Mouse (Mus musculus) heart, adult 2 months (tissue): ENCODE measurements around the gene Trim25. TPM values are rescaled to one million over a fixed set of nuclear protein-coding genes. Genes with fewer than 3 reads are reported as not detected.

Experiments used
- DNase-seq, 2 experiments: peaks; one replicate each; pipeline ENCODE4 v3.0.0; 2021
- H3K27ac ChIP-seq: fragments of 200-600 bp; 2 replicates; pipeline ENCODE4 v1.8.1; 2022
- H3K27me3 ChIP-seq: fragments of 200-500 bp; 2 replicates; pipeline ENCODE4 v1.6.1; 2012; ENCODE audit warnings: mild to moderate bottlenecking, low read length, inconsistent platforms, mixed read lengths; ENCODE audit not compliant: control insufficient read depth, insufficient read depth
- H3K36me3 ChIP-seq: fragments of 200-500 bp; 2 replicates; pipeline ENCODE4 v1.6.1; 2012; ENCODE audit warnings: low read length, inconsistent platforms; ENCODE audit not compliant: control insufficient read depth, insufficient read depth
- H3K4me1 ChIP-seq: fragments of 200-500 bp; 2 replicates; pipeline ENCODE4 v1.6.1; 2011; ENCODE audit warnings: low read length; ENCODE audit not compliant: control insufficient read depth, insufficient read depth
- H3K4me3 ChIP-seq: fragments of 200-600 bp; 2 replicates; pipeline ENCODE4 v1.8.1; 2022
- H3K79me2 ChIP-seq: fragments of 200-500 bp; replicated peaks from 2 replicates; pipeline ENCODE4 v1.6.1; 2012; ENCODE audit warnings: mild to moderate bottlenecking, inconsistent platforms, low read length, moderate library complexity, mixed read lengths; ENCODE audit not compliant: control insufficient read depth, insufficient read depth
- H3K9ac ChIP-seq: fragments of 200-500 bp; 2 replicates; pipeline ENCODE4 v1.6.1; 2012; ENCODE audit warnings: low read depth, mild to moderate bottlenecking, control low read depth, inconsistent platforms, low read length, mixed read lengths
- CTCF ChIP-seq: fragments of 200-600 bp; IDR thresholded peaks from 2 replicates; pipeline ENCODE4 v1.8.1; 2022; ENCODE audit warnings: antibody characterized with exemption, mild to moderate bottlenecking, moderate library complexity
- EP300 ChIP-seq: fragments of 200-500 bp; IDR thresholded peaks from 2 replicates; pipeline ENCODE4 v1.6.1; 2011; ENCODE audit warnings: low read depth, low read length, control low read depth; ENCODE audit not compliant: insufficient read depth
- POLR2A ChIP-seq: fragments of 200-500 bp; IDR thresholded peaks from 2 replicates; pipeline ENCODE4 v1.6.1; 2011; ENCODE audit warnings: mild to moderate bottlenecking, low read depth, low read length, control low read depth; ENCODE audit not compliant: insufficient read depth
- WGBS: fragments of 180-500 bp; shearing (Covaris S2); methylation state at CpG from one replicate; pipeline ENCODE4 v1.1.7; 2018; 5-methylcytosine and 5-hydroxymethylcytosine counted together
- intact Hi-C: fragments of 180-260 bp; cut with DNase I; formaldehyde crosslinking; loops from one replicate; pipeline ENCODE4 v1.15.1; 2025
- polyA plus RNA-seq: library from polyadenylated mRNA; depleted of rRNA; stranded (reverse); fragments of >200 nt; gene quantifications from 2 replicates; pipeline ENCODE4 v1.2.3, GENCODE M21; 2012
- total RNA-seq, 2 experiments: library from RNA; stranded (reverse); gene quantifications; 2 replicates each; pipeline ENCODE4 v1.2.3; 2021

Trim25 gene
- total and polyA plus RNA-seq, 3 experiments, result 13.6 to 24.3 (median 17.7) TPM

GRCm38 (mm10) chr11:88970202-88970732 is 28.9 kb upstream of the Trim25 start, which contains the start of gene Coil:
Gene Coil, plus strand, starts transcription at chr11:88970252.
- Histone ChIP-seq H3K36me3 (no peaks in the 10 kb centered on the region), H3K4me1 (peaks cover 4% of the 10 kb centered on the region), H3K27ac (no peak within 1 kb of the TSS), H3K79me2 (no peaks in the 10 kb centered on the region), H3K9ac (no peak within 1 kb of the TSS), H3K4me3 (no peak within 1 kb of the TSS), H3K27me3 (no peaks in the 10 kb centered on the region)
- intact Hi-C loops, result no loop called here
- WGBS, result 28% methylated on average over 2 of the region's 2 CpGs
- no peak for DNase-seq
- TF ChIP-seq CTCF (no peak), POLR2A (no peak), EP300 (no peak)

DNA sequence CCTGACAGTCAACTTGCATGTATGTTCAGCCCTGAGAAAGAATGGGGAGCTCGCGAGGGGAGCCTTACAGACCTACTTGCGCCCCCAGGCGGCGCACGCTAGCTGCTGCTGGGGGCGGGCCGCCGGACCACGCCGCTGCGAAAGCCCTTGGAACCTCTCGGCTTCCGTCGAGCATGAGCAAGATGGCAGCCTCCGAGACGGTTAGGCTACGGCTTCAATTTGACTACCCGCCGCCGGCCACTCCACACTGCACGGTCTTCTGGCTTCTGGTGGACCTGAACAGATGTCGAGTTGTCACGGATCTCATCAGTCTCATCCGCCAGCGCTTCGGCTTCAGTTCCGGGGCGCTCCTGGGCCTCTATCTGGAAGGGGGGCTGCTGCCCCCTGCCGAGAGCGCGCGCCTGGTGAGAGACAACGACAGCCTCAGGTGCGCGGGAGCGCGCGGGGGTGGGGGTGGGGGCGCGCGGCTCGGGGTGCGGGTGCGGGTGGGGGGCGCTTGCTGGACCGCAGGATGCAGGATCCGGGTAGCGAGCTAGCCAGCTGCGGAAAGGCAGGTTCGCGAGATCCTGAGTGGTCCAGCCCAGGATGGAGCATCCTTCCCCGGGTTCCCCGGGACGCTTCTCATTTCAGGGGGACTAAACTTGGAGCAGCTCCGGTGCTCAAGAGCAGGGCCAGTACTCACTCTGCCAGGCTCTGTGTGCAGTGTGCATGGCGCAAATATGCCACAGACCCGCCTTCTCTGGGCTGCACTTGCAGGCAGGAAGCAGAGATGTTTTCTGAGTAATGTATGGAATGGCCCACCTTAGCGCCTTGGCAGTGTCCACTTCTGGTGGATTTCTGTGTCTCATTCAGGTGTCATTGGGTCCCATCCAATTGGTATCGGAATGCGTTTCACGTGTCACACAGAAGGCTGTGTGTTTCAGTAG is 25.1 kb upstream of the Trim25 start:
- peak; percentile 91 for TF ChIP-seq CTCF
- TF ChIP-seq POLR2A, result peak; percentile 47; the same call in 1 of the 2 replicates
- peak; percentile 73; the same call in 1 of the 2 replicates for TF ChIP-seq EP300
- H3K9ac ChIP-seq, result peak overlapping the region; percentile 61
- peak overlapping the region; percentile 65 for H3K4me3 ChIP-seq
- intact Hi-C loops, result loop anchor here (1.0 kb wide), 1 partner anchor 126 kb away; no protein-coding TSS in a partner anchor
- peak; percentile 94 to 95 for DNase-seq
- WGBS, result 1% methylated on average over 62 of the region's 62 CpGs
- peak overlapping the region; percentile 77 for H3K27ac ChIP-seq
- no peaks in the 10 kb centered on the region for H3K36me3 ChIP-seq
- no peaks in the 10 kb centered on the region for H3K27me3 ChIP-seq
- H3K79me2 ChIP-seq, result peaks cover 4% of the 10 kb centered on the region; the same call in 1 of the 2 replicates
- H3K4me1 ChIP-seq, result peaks cover 4% of the 10 kb centered on the region

GRCm38 (mm10) chr11:88976320-88976719 is 22.9 kb upstream of the Trim25 start:
- 97% methylated on average over 2 of the region's 2 CpGs for WGBS
- Histone ChIP-seq H3K79me2 (peaks cover 4% of the 10 kb centered on the region; the same call in 1 of the 2 replicates), H3K9ac (no peak overlapping the region), H3K4me3 (no peak overlapping the region), H3K27ac (no peak overlapping the region), H3K27me3 (no peaks in the 10 kb centered on the region), H3K36me3 (no peaks in the 10 kb centered on the region), H3K4me1 (peaks cover 4% of the 10 kb centered on the region)
- intact Hi-C loops, result no loop called here
- no peak for DNase-seq
- TF ChIP-seq EP300, result no peak
- TF ChIP-seq CTCF, result peak; percentile 72

DNA sequence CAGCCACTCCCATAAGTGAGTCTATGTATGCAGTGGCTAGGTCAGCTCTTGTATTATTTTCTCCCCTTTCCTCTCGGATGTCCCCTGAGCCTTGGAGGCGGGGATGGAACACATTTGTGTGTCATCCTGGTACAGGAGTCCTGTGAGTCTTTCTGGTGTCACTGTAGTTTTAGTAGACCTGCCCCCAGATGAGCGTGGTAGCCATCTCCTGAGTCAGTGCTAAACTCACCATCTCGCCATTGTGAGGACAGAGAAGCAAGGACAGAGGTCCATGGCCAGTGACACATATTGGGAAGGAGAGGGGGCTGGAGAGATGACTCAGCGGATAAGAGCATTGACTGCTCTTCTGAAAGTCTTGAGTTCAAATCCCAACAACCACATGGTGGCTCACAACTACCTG is 22.0 kb upstream of the Trim25 start:
- H3K27ac ChIP-seq, result no peak overlapping the region
- TF ChIP-seq EP300, result no peak
- H3K9ac ChIP-seq, result no peak overlapping the region
- H3K4me1 ChIP-seq, result peaks cover 4% of the 10 kb centered on the region
- H3K4me3 ChIP-seq, result no peak overlapping the region
- WGBS, result 94% methylated on average over 5 of the region's 5 CpGs
- no peak for DNase-seq
- intact Hi-C loops, result no loop called here
- H3K79me2 ChIP-seq, result peaks cover 4% of the 10 kb centered on the region; the same call in 1 of the 2 replicates
- H3K36me3 ChIP-seq, result no peaks in the 10 kb centered on the region
- H3K27me3 ChIP-seq, result no peaks in the 10 kb centered on the region

GRCm38 (mm10) chr11:88981337-88981736 is 17.8 kb upstream of the Trim25 start:
- H3K27ac ChIP-seq, result no peak overlapping the region
- H3K36me3 ChIP-seq, result no peaks in the 10 kb centered on the region
- 84% methylated on average over 8 of the region's 8 CpGs for WGBS
- H3K79me2 ChIP-seq, result peaks cover 4% of the 10 kb centered on the region; the same call in 1 of the 2 replicates
- intact Hi-C loops, result loop anchor here (10.0 kb wide), 1 partner anchor 323 kb away; the partner anchor contains the start of gene Nog
- no peaks in the 10 kb centered on the region for H3K27me3 ChIP-seq
- H3K4me3 ChIP-seq, result no peak overlapping the region
- no peak for TF ChIP-seq EP300
- no peaks in the 10 kb centered on the region for H3K4me1 ChIP-seq
- no peak for DNase-seq
- no peak overlapping the region for H3K9ac ChIP-seq

- TF ChIP-seq POLR2A (no peak), EP300 (no peak), CTCF (no peak)
- Histone ChIP-seq H3K27me3 (no peaks in the 10 kb centered on the region), H3K4me3 (no peak overlapping the region), H3K27ac (no peak overlapping the region), H3K36me3 (no peaks in the 10 kb centered on the region), H3K79me2 (no peaks in the 10 kb centered on the region), H3K9ac (no peak overlapping the region), H3K4me1 (no peaks in the 10 kb centered on the region; the same call in 1 of the 2 replicates)
- no peak for DNase-seq
- 86% methylated on average over 10 of the region's 10 CpGs for WGBS
- intact Hi-C loops, result loop anchor here (10.0 kb wide), 1 partner anchor 318 kb away; the partner anchor contains the start of gene Nog
Measured at GRCm38 (mm10) chr11:88986616-88987015, 12.6 kb upstream of the Trim25 start.
